Mouse (Mus musculus): ENCODE results near the gene Mthfsd. TPM values are rescaled to one million over a fixed set of nuclear protein-coding genes. Genes with fewer than 3 reads are reported as not detected.

Mthfsd gene
- polyA plus RNA-seq, 1 experiment from 2014 or later = 62.9 TPM

GRCm38 (mm10) chr8:121074848-121075145 lies 33.4 kb downstream of the Mthfsd start:
- Histone ChIP-seq H3K9ac (ENCODE audit: low read length) (peak overlapping the region; percentile 75), H3K9me3 (ENCODE audit: control insufficient read depth, low read length) (no peaks in the 10 kb centered on the region), H3K27me3 (replicated peaks; ENCODE audit: control insufficient read depth, insufficient read depth, low read length) (peaks cover 60% of the 10 kb centered on the region), H3K27ac (ENCODE audit: low read depth) (peak overlapping the region; percentile 87), H3K4me2 (ENCODE audit: low read length) (peak overlapping the region; percentile 54), H3K4me1 (replicated peaks; ENCODE audit: control insufficient read depth, insufficient read depth, low read length) (peaks cover 38% of the 10 kb centered on the region), H3K36me3 (ENCODE audit: control insufficient read depth, insufficient read depth, low read length) (peaks cover 2% of the 10 kb centered on the region; the same call in 1 of the 2 replicates), H3K4me3 (ENCODE audit: low read depth, low read length) (peak overlapping the region; percentile 32)
- DNase-seq (ENCODE audit: low spot score) (peak; percentile 80), ATAC-seq (replicated peaks; ENCODE audit: low FRiP score, low TSS enrichment, low read depth) (no peak)
- WGBS = 4% methylated on average over 10 of the region's 10 CpGs

GRCm38 (mm10) chr8:121074108-121074847 lies 33.9 kb downstream of the Mthfsd start:
- H3K9ac ChIP-seq (ENCODE audit: low read length) = peak overlapping the region; percentile 75

GRCm38 (mm10) chr8:121073174-121074107 lies 34.8 kb downstream of the Mthfsd start:
- no peak for ATAC-seq (replicated peaks; ENCODE audit: low FRiP score, low TSS enrichment, low read depth)
- peak overlapping the region; percentile 32 for H3K4me3 ChIP-seq (ENCODE audit: low read depth, low read length)
- H3K9me3 ChIP-seq (ENCODE audit: control insufficient read depth, low read length) = no peaks in the 10 kb centered on the region
- H3K4me2 ChIP-seq (ENCODE audit: low read length) = peak overlapping the region; percentile 54
- WGBS = 2% methylated on average over 47 of the region's 48 CpGs
- peak overlapping the region; percentile 87 for H3K27ac ChIP-seq (ENCODE audit: low read depth)
- H3K9ac ChIP-seq (ENCODE audit: low read length) = peak overlapping the region; percentile 75
- peaks cover 46% of the 10 kb centered on the region for H3K27me3 ChIP-seq (replicated peaks; ENCODE audit: control insufficient read depth, insufficient read depth, low read length)
- H3K4me1 ChIP-seq (replicated peaks; ENCODE audit: control insufficient read depth, insufficient read depth, low read length) = peaks cover 34% of the 10 kb centered on the region
- DNase-seq (ENCODE audit: low spot score) = peak; percentile 77
- peaks cover 3% of the 10 kb centered on the region; the same call in 1 of the 2 replicates for H3K36me3 ChIP-seq (ENCODE audit: control insufficient read depth, insufficient read depth, low read length)

More at GRCm38 (mm10) chr8:121074108-121074847, 33.9 kb downstream of the Mthfsd start:
- DNase-seq (ENCODE audit: low spot score) (peak; percentile 72), ATAC-seq (replicated peaks; ENCODE audit: low FRiP score, low TSS enrichment, low read depth) (no peak)
- peaks cover 38% of the 10 kb centered on the region for H3K4me1 ChIP-seq (replicated peaks; ENCODE audit: control insufficient read depth, insufficient read depth, low read length)
- peaks cover 55% of the 10 kb centered on the region for H3K27me3 ChIP-seq (replicated peaks; ENCODE audit: control insufficient read depth, insufficient read depth, low read length)
- 11% methylated on average over 15 of the region's 15 CpGs for WGBS
- H3K4me3 ChIP-seq (ENCODE audit: low read depth, low read length) = peak overlapping the region; percentile 32
- peak overlapping the region; percentile 87 for H3K27ac ChIP-seq (ENCODE audit: low read depth)
- H3K4me2 ChIP-seq (ENCODE audit: low read length) = peak overlapping the region; percentile 54
- peaks cover 3% of the 10 kb centered on the region; the same call in 1 of the 2 replicates for H3K36me3 ChIP-seq (ENCODE audit: control insufficient read depth, insufficient read depth, low read length)
- no peaks in the 10 kb centered on the region for H3K9me3 ChIP-seq (ENCODE audit: control insufficient read depth, low read length)

GRCm38 (mm10) chr8:121072406-121073130 lies 35.6 kb downstream of the Mthfsd start:
- peaks cover 41% of the 10 kb centered on the region for H3K27me3 ChIP-seq (replicated peaks; ENCODE audit: control insufficient read depth, insufficient read depth, low read length)
- peaks cover 32% of the 10 kb centered on the region for H3K4me1 ChIP-seq (replicated peaks; ENCODE audit: control insufficient read depth, insufficient read depth, low read length)
- DNase-seq (ENCODE audit: low spot score) (peak; percentile 64), ATAC-seq (replicated peaks; ENCODE audit: low FRiP score, low TSS enrichment, low read depth) (no peak)
- peak overlapping the region; percentile 54 for H3K4me2 ChIP-seq (ENCODE audit: low read length)
- peak overlapping the region; percentile 32; the same call in 1 of the 2 replicates for H3K4me3 ChIP-seq (ENCODE audit: low read depth, low read length)
- H3K27ac ChIP-seq (ENCODE audit: low read depth) = peak overlapping the region; percentile 87
- peaks cover 3% of the 10 kb centered on the region; the same call in 1 of the 2 replicates for H3K36me3 ChIP-seq (ENCODE audit: control insufficient read depth, insufficient read depth, low read length)
- no peaks in the 10 kb centered on the region for H3K9me3 ChIP-seq (ENCODE audit: control insufficient read depth, low read length)
- peak overlapping the region; percentile 75 for H3K9ac ChIP-seq (ENCODE audit: low read length)
- WGBS = 26% methylated on average over 11 of the region's 11 CpGs

- H3K9me3 ChIP-seq (ENCODE audit: control insufficient read depth, low read length) = no peaks in the 10 kb centered on the region
- H3K4me3 ChIP-seq (ENCODE audit: low read depth, low read length) = no peak overlapping the region
- H3K9ac ChIP-seq (ENCODE audit: low read length) = 0 out of 2 replicates have a peak overlapping the region, but pooled peaks have one; percentile 16
- WGBS = 3% methylated on average over 12 of the region's 12 CpGs
- peak overlapping the region; percentile 24; the same call in 1 of the 2 replicates for H3K4me2 ChIP-seq (ENCODE audit: low read length)
- DNase-seq (ENCODE audit: low spot score) = peak; percentile 79
- peaks cover 29% of the 10 kb centered on the region for H3K4me1 ChIP-seq (replicated peaks; ENCODE audit: control insufficient read depth, insufficient read depth, low read length)
- H3K36me3 ChIP-seq (ENCODE audit: control insufficient read depth, insufficient read depth, low read length) = peaks cover 3% of the 10 kb centered on the region; the same call in 1 of the 2 replicates
- H3K27me3 ChIP-seq (replicated peaks; ENCODE audit: control insufficient read depth, insufficient read depth, low read length) = peaks cover 30% of the 10 kb centered on the region
- ATAC-seq (replicated peaks; ENCODE audit: low FRiP score, low TSS enrichment, low read depth) = peak; percentile 30; the same call in 1 of the 2 replicates
- H3K27ac ChIP-seq (ENCODE audit: low read depth) = peak overlapping the region; percentile 87; the same call in 1 of the 2 replicates
Observed at GRCm38 (mm10) chr8:121071454-121071853, 36.7 kb downstream of the Mthfsd start.

- H3K27me3 ChIP-seq (replicated peaks; ENCODE audit: control insufficient read depth, insufficient read depth, low read length) = no peaks in the 10 kb centered on the region
- DNase-seq (ENCODE audit: low spot score) (no peak), ATAC-seq (replicated peaks; ENCODE audit: low FRiP score, low TSS enrichment, low read depth) (no peak)
- H3K27ac ChIP-seq (ENCODE audit: low read depth) = no peak overlapping the region
- H3K4me1 ChIP-seq (replicated peaks; ENCODE audit: control insufficient read depth, insufficient read depth, low read length) = no peaks in the 10 kb centered on the region
- no peak overlapping the region for H3K9ac ChIP-seq (ENCODE audit: low read length)
- H3K4me2 ChIP-seq (ENCODE audit: low read length) = no peak overlapping the region
- 75% methylated on average over 13 of the region's 13 CpGs for WGBS
- no peak overlapping the region for H3K4me3 ChIP-seq (ENCODE audit: low read depth, low read length)
- no peaks in the 10 kb centered on the region for H3K9me3 ChIP-seq (ENCODE audit: control insufficient read depth, low read length)
- H3K36me3 ChIP-seq (ENCODE audit: control insufficient read depth, insufficient read depth, low read length) = peaks cover 46% of the 10 kb centered on the region
Observed at GRCm38 (mm10) chr8:121063649-121064048, 44.5 kb downstream of the Mthfsd start.

GRCm38 (mm10) chr8:121062521-121062920 lies 45.7 kb downstream of the Mthfsd start:
- no peak for DNase-seq (ENCODE audit: low spot score)
- no peak for ATAC-seq (replicated peaks; ENCODE audit: low FRiP score, low TSS enrichment, low read depth)
- Histone ChIP-seq H3K9ac (ENCODE audit: low read length) (no peak overlapping the region), H3K27me3 (replicated peaks; ENCODE audit: control insufficient read depth, insufficient read depth, low read length) (no peaks in the 10 kb centered on the region), H3K4me2 (ENCODE audit: low read length) (no peak overlapping the region), H3K9me3 (ENCODE audit: control insufficient read depth, low read length) (no peaks in the 10 kb centered on the region), H3K27ac (ENCODE audit: low read depth) (no peak overlapping the region), H3K4me3 (ENCODE audit: low read depth, low read length) (no peak overlapping the region), H3K36me3 (ENCODE audit: control insufficient read depth, insufficient read depth, low read length) (peaks cover 57% of the 10 kb centered on the region), H3K4me1 (replicated peaks; ENCODE audit: control insufficient read depth, insufficient read depth, low read length) (no peaks in the 10 kb centered on the region)
- WGBS = 87% methylated on average over 6 of the region's 6 CpGs

GRCm38 (mm10) chr8:121059098-121059497 lies 49.1 kb downstream of the Mthfsd start:
- WGBS = 82% methylated on average over 7 of the region's 7 CpGs
- DNase-seq (ENCODE audit: low spot score) = no peak
- peaks cover 50% of the 10 kb centered on the region for H3K36me3 ChIP-seq (ENCODE audit: control insufficient read depth, insufficient read depth, low read length)
- H3K4me3 ChIP-seq (ENCODE audit: low read depth, low read length) = no peak overlapping the region
- no peak overlapping the region for H3K4me2 ChIP-seq (ENCODE audit: low read length)
- no peaks in the 10 kb centered on the region for H3K9me3 ChIP-seq (ENCODE audit: control insufficient read depth, low read length)
- H3K27ac ChIP-seq (ENCODE audit: low read depth) = no peak overlapping the region
- no peaks in the 10 kb centered on the region for H3K27me3 ChIP-seq (replicated peaks; ENCODE audit: control insufficient read depth, insufficient read depth, low read length)
- H3K4me1 ChIP-seq (replicated peaks; ENCODE audit: control insufficient read depth, insufficient read depth, low read length) = no peaks in the 10 kb centered on the region
- no peak overlapping the region for H3K9ac ChIP-seq (ENCODE audit: low read length)
- ATAC-seq (replicated peaks; ENCODE audit: low FRiP score, low TSS enrichment, low read depth) = no peak

Measured in intestine, embryonic 14.5 days (tissue).